Mouse (Mus musculus): ENCODE results near the gene Gm13696. TPM values are rescaled to one million over a fixed set of nuclear protein-coding genes. Genes with fewer than 3 reads are reported as not detected.
"Not testable (repeated sequence)": the region's sequence is repeated elsewhere in the genome, so short reads cannot be mapped to it uniquely, and the experiment has no call there.

Gm13696 gene
- polyA plus RNA-seq, 1 experiment from 2014 or later, result not detected

- H3K4me3 ChIP-seq (replicated peaks; ENCODE audit: low read depth, low read length); H3K4me1 ChIP-seq (replicated peaks; ENCODE audit: insufficient read depth, low read length); DNase-seq (ENCODE audit: low spot score); H3K4me2 ChIP-seq (ENCODE audit: low read length); H3K9ac ChIP-seq (ENCODE audit: low read depth, low read length); ATAC-seq (replicated peaks; ENCODE audit: low FRiP score, low read depth); H3K27ac ChIP-seq; H3K27me3 ChIP-seq (ENCODE audit: insufficient read depth, low read length); H3K36me3 ChIP-seq (ENCODE audit: insufficient read depth, low read length); H3K9me3 ChIP-seq (replicated peaks; ENCODE audit: low read length): not testable (repeated sequence)
- no CpG with 5 or more reads among the region's 6 CpGs for WGBS
These were observed 11.5 kb downstream of the Gm13696 start, which contains the start of gene Gm13697 for GRCm38 (mm10) chr2:83984443-83984842. Gm13697 (plus strand) TSS chr2:83984743.

- not testable (repeated sequence) for ATAC-seq (replicated peaks; ENCODE audit: low FRiP score, low read depth)
- WGBS, result no CpG with 5 or more reads among the region's 6 CpGs
These were observed 17.3 kb downstream of the Gm13696 start, which contains the start of gene Gm13691 for GRCm38 (mm10) chr2:83990253-83990652. Gm13691 (plus strand) TSS chr2:83990553.

GRCm38 (mm10) chr2:83993639-83994255, 20.8 kb downstream of the Gm13696 start:
- peak overlapping the region; percentile 65; the same call in 1 of the 2 replicates for H3K27ac ChIP-seq
- not testable (repeated sequence) for ATAC-seq (replicated peaks; ENCODE audit: low FRiP score, low read depth); H3K4me2 ChIP-seq (ENCODE audit: low read length); H3K4me1 ChIP-seq (replicated peaks; ENCODE audit: insufficient read depth, low read length); H3K27me3 ChIP-seq (ENCODE audit: insufficient read depth, low read length); H3K36me3 ChIP-seq (ENCODE audit: insufficient read depth, low read length); H3K9me3 ChIP-seq (replicated peaks; ENCODE audit: low read length); H3K9ac ChIP-seq (ENCODE audit: low read depth, low read length); H3K4me3 ChIP-seq (replicated peaks; ENCODE audit: low read depth, low read length)
- peak; percentile 87 for DNase-seq (ENCODE audit: low spot score)
- WGBS, result 16% methylated on average over 7 of the region's 9 CpGs

More at GRCm38 (mm10) chr2:83990253-83990652, 17.3 kb downstream of the Gm13696 start, which contains the start of gene Gm13691:
- H3K9ac ChIP-seq (ENCODE audit: low read depth, low read length); H3K36me3 ChIP-seq (ENCODE audit: insufficient read depth, low read length); DNase-seq (ENCODE audit: low spot score); H3K4me2 ChIP-seq (ENCODE audit: low read length); H3K27ac ChIP-seq; H3K9me3 ChIP-seq (replicated peaks; ENCODE audit: low read length); H3K4me3 ChIP-seq (replicated peaks; ENCODE audit: low read depth, low read length); H3K27me3 ChIP-seq (ENCODE audit: insufficient read depth, low read length); H3K4me1 ChIP-seq (replicated peaks; ENCODE audit: insufficient read depth, low read length): not testable (repeated sequence)

- H3K27ac ChIP-seq; H3K4me3 ChIP-seq (replicated peaks; ENCODE audit: low read depth, low read length): not testable (repeated sequence)
- WGBS, result no CpG with 5 or more reads among the region's 3 CpGs
These were observed 21.6 kb downstream of the Gm13696 start for GRCm38 (mm10) chr2:83994526-83994925.

GRCm38 (mm10) chr2:84008913-84009312, 36.0 kb downstream of the Gm13696 start:
- Histone ChIP-seq H3K4me3 (replicated peaks; ENCODE audit: low read depth, low read length) (no peak overlapping the region), H3K9ac (ENCODE audit: low read depth, low read length) (no peak overlapping the region), H3K36me3 (ENCODE audit: insufficient read depth, low read length) (no peaks in the 10 kb centered on the region), H3K27me3 (ENCODE audit: insufficient read depth, low read length) (no peaks in the 10 kb centered on the region), H3K4me2 (ENCODE audit: low read length) (no peak overlapping the region), H3K4me1 (replicated peaks; ENCODE audit: insufficient read depth, low read length) (no peaks in the 10 kb centered on the region), H3K27ac (no peak overlapping the region), H3K9me3 (replicated peaks; ENCODE audit: low read length) (no peaks in the 10 kb centered on the region)
- ATAC-seq (replicated peaks; ENCODE audit: low FRiP score, low read depth), result no peak
- DNase-seq (ENCODE audit: low spot score), result no peak
- no peak for TF ChIP-seq CTCF (IDR thresholded peaks at IDR 0.05; ENCODE audit: low read depth)
- 31% methylated on average over 1 of the region's 1 CpGs for WGBS

More at GRCm38 (mm10) chr2:83994526-83994925, 21.6 kb downstream of the Gm13696 start:
- not testable (repeated sequence) for H3K4me1 ChIP-seq (replicated peaks; ENCODE audit: insufficient read depth, low read length); H3K27me3 ChIP-seq (ENCODE audit: insufficient read depth, low read length); H3K9me3 ChIP-seq (replicated peaks; ENCODE audit: low read length); H3K9ac ChIP-seq (ENCODE audit: low read depth, low read length); H3K4me2 ChIP-seq (ENCODE audit: low read length); DNase-seq (ENCODE audit: low spot score); H3K36me3 ChIP-seq (ENCODE audit: insufficient read depth, low read length); ATAC-seq (replicated peaks; ENCODE audit: low FRiP score, low read depth)

GRCm38 (mm10) chr2:84009818-84010217, 36.9 kb downstream of the Gm13696 start:
- Histone ChIP-seq H3K27me3 (ENCODE audit: insufficient read depth, low read length) (no peaks in the 10 kb centered on the region), H3K36me3 (ENCODE audit: insufficient read depth, low read length) (no peaks in the 10 kb centered on the region), H3K9me3 (replicated peaks; ENCODE audit: low read length) (no peaks in the 10 kb centered on the region), H3K9ac (ENCODE audit: low read depth, low read length) (no peak overlapping the region), H3K4me2 (ENCODE audit: low read length) (no peak overlapping the region), H3K4me3 (replicated peaks; ENCODE audit: low read depth, low read length) (no peak overlapping the region), H3K4me1 (replicated peaks; ENCODE audit: insufficient read depth, low read length) (no peaks in the 10 kb centered on the region), H3K27ac (no peak overlapping the region)
- 67% methylated on average over 3 of the region's 3 CpGs for WGBS
- ATAC-seq (replicated peaks; ENCODE audit: low FRiP score, low read depth) (no peak), DNase-seq (ENCODE audit: low spot score) (no peak)
- no peak for TF ChIP-seq CTCF (IDR thresholded peaks at IDR 0.05; ENCODE audit: low read depth)

GRCm38 (mm10) chr2:84014572-84014971, 41.6 kb downstream of the Gm13696 start:
- ATAC-seq (replicated peaks; ENCODE audit: low FRiP score, low read depth) (no peak), DNase-seq (ENCODE audit: low spot score) (no peak)
- Histone ChIP-seq H3K4me2 (ENCODE audit: low read length) (no peak overlapping the region), H3K36me3 (ENCODE audit: insufficient read depth, low read length) (no peaks in the 10 kb centered on the region), H3K27me3 (ENCODE audit: insufficient read depth, low read length) (no peaks in the 10 kb centered on the region), H3K9me3 (replicated peaks; ENCODE audit: low read length) (no peaks in the 10 kb centered on the region), H3K4me3 (replicated peaks; ENCODE audit: low read depth, low read length) (no peak overlapping the region), H3K9ac (ENCODE audit: low read depth, low read length) (no peak overlapping the region), H3K27ac (no peak overlapping the region), H3K4me1 (replicated peaks; ENCODE audit: insufficient read depth, low read length) (no peaks in the 10 kb centered on the region)
- TF ChIP-seq CTCF (IDR thresholded peaks at IDR 0.05; ENCODE audit: low read depth), result no peak
- WGBS, result 59% methylated on average over 6 of the region's 6 CpGs

- not testable (repeated sequence) for H3K4me2 ChIP-seq (ENCODE audit: low read length); H3K9me3 ChIP-seq (replicated peaks; ENCODE audit: low read length); H3K4me1 ChIP-seq (replicated peaks; ENCODE audit: insufficient read depth, low read length); H3K4me3 ChIP-seq (replicated peaks; ENCODE audit: low read depth, low read length); DNase-seq (ENCODE audit: low spot score); ATAC-seq (replicated peaks; ENCODE audit: low FRiP score, low read depth); H3K27me3 ChIP-seq (ENCODE audit: insufficient read depth, low read length); H3K36me3 ChIP-seq (ENCODE audit: insufficient read depth, low read length); H3K27ac ChIP-seq; H3K9ac ChIP-seq (ENCODE audit: low read depth, low read length)
- 65% methylated on average over 5 of the region's 5 CpGs for WGBS
These were observed 43.4 kb downstream of the Gm13696 start for GRCm38 (mm10) chr2:84016291-84016690.

Measured in kidney, postnatal 0 days (tissue).